Mouse (Mus musculus): Measurements from ENCODE around the gene Coq2. TPM values are rescaled to one million over a fixed set of nuclear protein-coding genes. Genes with fewer than 3 reads are reported as not detected.

The Coq2 gene
- polyA plus RNA-seq, 1 experiment from 2014 or later, result 58.7 TPM

- ATAC-seq (ENCODE audit: low read depth), result no peak
- 95% methylated on average over 4 of the region's 4 CpGs for WGBS
- H3K27ac ChIP-seq (ENCODE audit: low read depth, low read length), result no peak overlapping the region
- H3K4me1 ChIP-seq (ENCODE audit: control insufficient read depth, insufficient read depth, low read length), result no peaks in the 10 kb centered on the region
- H3K4me3 ChIP-seq (ENCODE audit: low read depth, low read length), result no peak overlapping the region
- no peak overlapping the region for H3K9ac ChIP-seq (replicated peaks; ENCODE audit: low read depth, low read length)
- H3K36me3 ChIP-seq (ENCODE audit: control insufficient read depth, insufficient read depth, low read length), result no peaks in the 10 kb centered on the region
- H3K4me2 ChIP-seq (ENCODE audit: low read depth, low read length), result no peak overlapping the region
- H3K27me3 ChIP-seq (ENCODE audit: control insufficient read depth, insufficient read depth, low read length), result no peaks in the 10 kb centered on the region
- no peaks in the 10 kb centered on the region for H3K9me3 ChIP-seq (ENCODE audit: control insufficient read depth, low read length)
Measured at GRCm38 (mm10) chr5:100635908-100636307, 39.0 kb downstream of the Coq2 start.

GRCm38 (mm10) chr5:100634885-100635478 is 40.0 kb downstream of the Coq2 start:
- Histone ChIP-seq H3K4me3 (ENCODE audit: low read depth, low read length) (no peak overlapping the region), H3K4me2 (ENCODE audit: low read depth, low read length) (no peak overlapping the region), H3K9ac (replicated peaks; ENCODE audit: low read depth, low read length) (no peak overlapping the region), H3K27me3 (ENCODE audit: control insufficient read depth, insufficient read depth, low read length) (no peaks in the 10 kb centered on the region), H3K9me3 (ENCODE audit: control insufficient read depth, low read length) (no peaks in the 10 kb centered on the region), H3K27ac (ENCODE audit: low read depth, low read length) (no peak overlapping the region), H3K36me3 (ENCODE audit: control insufficient read depth, insufficient read depth, low read length) (no peaks in the 10 kb centered on the region), H3K4me1 (ENCODE audit: control insufficient read depth, insufficient read depth, low read length) (no peaks in the 10 kb centered on the region)
- WGBS, result 84% methylated on average over 8 of the region's 8 CpGs
- no peak for ATAC-seq (ENCODE audit: low read depth)

- Histone ChIP-seq H3K27me3 (ENCODE audit: control insufficient read depth, insufficient read depth, low read length) (no peaks in the 10 kb centered on the region), H3K27ac (ENCODE audit: low read depth, low read length) (no peak overlapping the region), H3K4me3 (ENCODE audit: low read depth, low read length) (no peak overlapping the region), H3K4me1 (ENCODE audit: control insufficient read depth, insufficient read depth, low read length) (no peaks in the 10 kb centered on the region), H3K9ac (replicated peaks; ENCODE audit: low read depth, low read length) (no peak overlapping the region), H3K9me3 (ENCODE audit: control insufficient read depth, low read length) (no peaks in the 10 kb centered on the region), H3K36me3 (ENCODE audit: control insufficient read depth, insufficient read depth, low read length) (no peaks in the 10 kb centered on the region), H3K4me2 (ENCODE audit: low read depth, low read length) (no peak overlapping the region)
- WGBS, result 92% methylated on average over 8 of the region's 8 CpGs
- no peak for ATAC-seq (ENCODE audit: low read depth)
Measured at GRCm38 (mm10) chr5:100632540-100633129, 42.3 kb downstream of the Coq2 start.

GRCm38 (mm10) chr5:100628807-100629206 is 46.1 kb downstream of the Coq2 start:
- no peaks in the 10 kb centered on the region for H3K36me3 ChIP-seq (ENCODE audit: control insufficient read depth, insufficient read depth, low read length)
- no peak overlapping the region for H3K27ac ChIP-seq (ENCODE audit: low read depth, low read length)
- 94% methylated on average over 4 of the region's 4 CpGs for WGBS
- H3K4me3 ChIP-seq (ENCODE audit: low read depth, low read length), result no peak overlapping the region
- H3K9ac ChIP-seq (replicated peaks; ENCODE audit: low read depth, low read length), result no peak overlapping the region
- H3K27me3 ChIP-seq (ENCODE audit: control insufficient read depth, insufficient read depth, low read length), result no peaks in the 10 kb centered on the region
- no peak overlapping the region for H3K4me2 ChIP-seq (ENCODE audit: low read depth, low read length)
- no peaks in the 10 kb centered on the region for H3K4me1 ChIP-seq (ENCODE audit: control insufficient read depth, insufficient read depth, low read length)
- no peaks in the 10 kb centered on the region for H3K9me3 ChIP-seq (ENCODE audit: control insufficient read depth, low read length)
- ATAC-seq (ENCODE audit: low read depth), result no peak

- no peak overlapping the region for H3K27ac ChIP-seq (ENCODE audit: low read depth, low read length)
- H3K9me3 ChIP-seq (ENCODE audit: control insufficient read depth, low read length), result no peaks in the 10 kb centered on the region
- H3K4me2 ChIP-seq (ENCODE audit: low read depth, low read length), result no peak overlapping the region
- no peak overlapping the region for H3K9ac ChIP-seq (replicated peaks; ENCODE audit: low read depth, low read length)
- H3K4me3 ChIP-seq (ENCODE audit: low read depth, low read length), result no peak overlapping the region
- no peak for ATAC-seq (ENCODE audit: low read depth)
- no peaks in the 10 kb centered on the region for H3K27me3 ChIP-seq (ENCODE audit: control insufficient read depth, insufficient read depth, low read length)
- no peaks in the 10 kb centered on the region for H3K4me1 ChIP-seq (ENCODE audit: control insufficient read depth, insufficient read depth, low read length)
- 63% methylated on average over 6 of the region's 6 CpGs for WGBS
- H3K36me3 ChIP-seq (ENCODE audit: control insufficient read depth, insufficient read depth, low read length), result no peaks in the 10 kb centered on the region
Measured at GRCm38 (mm10) chr5:100626526-100626925, 48.4 kb downstream of the Coq2 start.

- H3K27ac ChIP-seq (ENCODE audit: low read depth, low read length), result no peak overlapping the region
- no peak overlapping the region for H3K4me3 ChIP-seq (ENCODE audit: low read depth, low read length)
- no peaks in the 10 kb centered on the region for H3K27me3 ChIP-seq (ENCODE audit: control insufficient read depth, insufficient read depth, low read length)
- no peaks in the 10 kb centered on the region for H3K9me3 ChIP-seq (ENCODE audit: control insufficient read depth, low read length)
- 82% methylated on average over 9 of the region's 9 CpGs for WGBS
- no peak overlapping the region for H3K9ac ChIP-seq (replicated peaks; ENCODE audit: low read depth, low read length)
- H3K36me3 ChIP-seq (ENCODE audit: control insufficient read depth, insufficient read depth, low read length), result no peaks in the 10 kb centered on the region
- no peak for ATAC-seq (ENCODE audit: low read depth)
- H3K4me2 ChIP-seq (ENCODE audit: low read depth, low read length), result no peak overlapping the region
- H3K4me1 ChIP-seq (ENCODE audit: control insufficient read depth, insufficient read depth, low read length), result no peaks in the 10 kb centered on the region
Measured at GRCm38 (mm10) chr5:100624743-100625360, 50.1 kb downstream of the Coq2 start.

- ATAC-seq (ENCODE audit: low read depth), result no peak
- no peaks in the 10 kb centered on the region for H3K36me3 ChIP-seq (ENCODE audit: control insufficient read depth, insufficient read depth, low read length)
- WGBS, result 92% methylated on average over 12 of the region's 12 CpGs
- H3K4me2 ChIP-seq (ENCODE audit: low read depth, low read length), result no peak overlapping the region
- H3K27ac ChIP-seq (ENCODE audit: low read depth, low read length), result no peak overlapping the region
- no peaks in the 10 kb centered on the region for H3K9me3 ChIP-seq (ENCODE audit: control insufficient read depth, low read length)
- H3K27me3 ChIP-seq (ENCODE audit: control insufficient read depth, insufficient read depth, low read length), result no peaks in the 10 kb centered on the region
- no peak overlapping the region for H3K9ac ChIP-seq (replicated peaks; ENCODE audit: low read depth, low read length)
- H3K4me3 ChIP-seq (ENCODE audit: low read depth, low read length), result no peak overlapping the region
- H3K4me1 ChIP-seq (ENCODE audit: control insufficient read depth, insufficient read depth, low read length), result no peaks in the 10 kb centered on the region
Measured at GRCm38 (mm10) chr5:100622509-100623163, 52.3 kb downstream of the Coq2 start.

GRCm38 (mm10) chr5:100621876-100622508 is 52.9 kb downstream of the Coq2 start:
- Histone ChIP-seq H3K9ac (replicated peaks; ENCODE audit: low read depth, low read length) (no peak overlapping the region), H3K27ac (ENCODE audit: low read depth, low read length) (no peak overlapping the region), H3K36me3 (ENCODE audit: control insufficient read depth, insufficient read depth, low read length) (no peaks in the 10 kb centered on the region), H3K4me1 (ENCODE audit: control insufficient read depth, insufficient read depth, low read length) (no peaks in the 10 kb centered on the region), H3K4me2 (ENCODE audit: low read depth, low read length) (no peak overlapping the region), H3K4me3 (ENCODE audit: low read depth, low read length) (no peak overlapping the region), H3K27me3 (ENCODE audit: control insufficient read depth, insufficient read depth, low read length) (no peaks in the 10 kb centered on the region), H3K9me3 (ENCODE audit: control insufficient read depth, low read length) (no peaks in the 10 kb centered on the region)
- 73% methylated on average over 8 of the region's 8 CpGs for WGBS
- no peak for ATAC-seq (ENCODE audit: low read depth)

- Histone ChIP-seq H3K9me3 (ENCODE audit: control insufficient read depth, low read length) (no peaks in the 10 kb centered on the region), H3K4me3 (ENCODE audit: low read depth, low read length) (no peak overlapping the region), H3K36me3 (ENCODE audit: control insufficient read depth, insufficient read depth, low read length) (no peaks in the 10 kb centered on the region), H3K27ac (ENCODE audit: low read depth, low read length) (no peak overlapping the region), H3K4me1 (ENCODE audit: control insufficient read depth, insufficient read depth, low read length) (no peaks in the 10 kb centered on the region), H3K9ac (replicated peaks; ENCODE audit: low read depth, low read length) (no peak overlapping the region), H3K27me3 (ENCODE audit: control insufficient read depth, insufficient read depth, low read length) (no peaks in the 10 kb centered on the region), H3K4me2 (ENCODE audit: low read depth, low read length) (no peak overlapping the region)
- 79% methylated on average over 9 of the region's 9 CpGs for WGBS
- ATAC-seq (ENCODE audit: low read depth), result no peak
Measured at GRCm38 (mm10) chr5:100620952-100621351, 54.0 kb downstream of the Coq2 start.
